Comparison of ENCODE assay signal across 9 mouse cellular contexts in the genomic region with DNA sequence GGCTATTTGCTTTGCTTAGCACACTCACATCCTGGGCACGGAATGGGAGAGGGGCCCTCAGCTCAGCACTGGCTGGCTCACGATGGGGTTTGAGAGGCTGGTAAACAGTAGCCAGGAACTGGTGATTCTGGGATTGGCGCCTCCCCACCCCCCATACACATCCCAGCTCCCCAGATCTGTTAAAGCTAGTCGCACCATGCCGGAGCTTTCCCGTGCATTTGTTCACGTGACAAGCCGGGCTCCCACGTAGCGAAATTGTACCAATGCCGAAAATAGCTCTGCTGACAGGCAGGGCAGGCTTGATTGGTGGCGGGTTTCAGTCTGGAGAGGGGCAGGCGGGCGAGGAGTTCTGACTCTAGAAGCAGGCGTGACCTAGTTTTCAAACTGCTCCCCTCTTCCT. TPM values are rescaled to one million over a fixed set of nuclear protein-coding genes. Genes with fewer than 3 reads are reported as not detected.
DNase-seq lines count a peak whose midpoint lies in the region; ATAC-seq lines count a peak whose summit lies in the region.
"Had no signal": no experiment of that assay in that cellular context is flagged by ENCODE, and none has a peak within 500 bp of the region (broad histone marks: within the 10 kb centered on the region; RNA-seq: fewer than 3 reads in every experiment).

No protein-coding gene starts in this region.

- H3K9ac ChIP-seq in kidney, embryonic 15.5 days, result no peak overlapping the region
- no peak overlapping the region for H3K9ac ChIP-seq in intestine, embryonic 15.5 days
- H3K9ac ChIP-seq in midbrain, embryonic 14.5 days (replicated peaks; ENCODE audit: low read length), result no peak overlapping the region
- H3K9ac ChIP-seq: midbrain, embryonic 12.5 days had no signal

- ATAC-seq in kidney, embryonic 15.5 days (replicated peaks; ENCODE audit: low FRiP score), result no peak
- peak; percentile 31; the same call in 1 of the 2 replicates for ATAC-seq in intestine, embryonic 15.5 days
- ATAC-seq in midbrain, embryonic 14.5 days (ENCODE audit: low FRiP score, low TSS enrichment), result no peak

- H3K36me3 ChIP-seq in kidney, embryonic 15.5 days, result no peaks in the 10 kb centered on the region
- H3K36me3 ChIP-seq in intestine, embryonic 15.5 days, result no peaks in the 10 kb centered on the region
- H3K36me3 ChIP-seq in midbrain, embryonic 14.5 days (ENCODE audit: control insufficient read depth, insufficient read depth, low read length), result no peaks in the 10 kb centered on the region
- H3K36me3 ChIP-seq: midbrain, embryonic 12.5 days had no signal

- no peak overlapping the region for H3K4me3 ChIP-seq in kidney, embryonic 15.5 days (replicated peaks)
- no peak overlapping the region for H3K4me3 ChIP-seq in intestine, embryonic 15.5 days (replicated peaks)
- no peak overlapping the region for H3K4me3 ChIP-seq in midbrain, embryonic 14.5 days (replicated peaks; ENCODE audit: low read depth, low read length)
- H3K4me3 ChIP-seq: midbrain, embryonic 12.5 days had no signal

- 0 out of 2 replicates have a peak overlapping the region, but pooled peaks have one; percentile 8 for H3K4me2 ChIP-seq in kidney, embryonic 15.5 days
- peak overlapping the region; percentile 40; the same call in 1 of the 2 replicates for H3K4me2 ChIP-seq in intestine, embryonic 15.5 days (replicated peaks)
- no peak overlapping the region for H3K4me2 ChIP-seq in midbrain, embryonic 14.5 days (ENCODE audit: low read length)
- H3K4me2 ChIP-seq: midbrain, embryonic 12.5 days had no signal

- H3K9me3 ChIP-seq in kidney, embryonic 15.5 days (replicated peaks), result no peaks in the 10 kb centered on the region
- no peaks in the 10 kb centered on the region for H3K9me3 ChIP-seq in intestine, embryonic 15.5 days
- H3K9me3 ChIP-seq in midbrain, embryonic 14.5 days (ENCODE audit: control insufficient read depth, low read length), result no peaks in the 10 kb centered on the region
- H3K9me3 ChIP-seq: midbrain, embryonic 12.5 days had no signal

- H3K27me3 ChIP-seq in kidney, embryonic 15.5 days, result no peaks in the 10 kb centered on the region
- H3K27me3 ChIP-seq in intestine, embryonic 15.5 days (replicated peaks), result no peaks in the 10 kb centered on the region
- no peaks in the 10 kb centered on the region for H3K27me3 ChIP-seq in midbrain, embryonic 14.5 days (ENCODE audit: control insufficient read depth, insufficient read depth, low read length)

- 77% methylated on average over 15 of the region's 15 CpGs for whole genome bisulfite sequencing in kidney, embryonic 15.5 days
- 69% methylated on average over 15 of the region's 15 CpGs for WGBS in intestine, embryonic 15.5 days
- WGBS in midbrain, embryonic 14.5 days, result 80% methylated on average over 15 of the region's 15 CpGs

- H3K4me1 ChIP-seq in kidney, embryonic 15.5 days, result peaks cover 32% of the 10 kb centered on the region
- H3K4me1 ChIP-seq in intestine, embryonic 15.5 days (replicated peaks), result peaks cover 8% of the 10 kb centered on the region; the same call in 1 of the 2 replicates
- H3K4me1 ChIP-seq in midbrain, embryonic 14.5 days (ENCODE audit: control insufficient read depth, insufficient read depth, low read length), result peaks cover 6% of the 10 kb centered on the region; the same call in 1 of the 2 replicates

- DNase-seq in kidney, adult 8-10 months, result no peak
- DNase-seq in cerebellum, postnatal 14 days, result peak; percentile 30 to 46
- DNase-seq in lung, postnatal 4 days, result peak; percentile 60 to 84
- DNase-seq in thymus, postnatal 36 days, result no peak
- no peak for DNase-seq in frontal cortex, postnatal 10 days (ENCODE audit: low spot score in 2 of 2)
- DNase-seq in midbrain, embryonic 14.5 days, result no peak

- H3K27ac ChIP-seq in kidney, embryonic 15.5 days, result no peak overlapping the region
- H3K27ac ChIP-seq in intestine, embryonic 15.5 days, result no peak overlapping the region
- no peak overlapping the region for H3K27ac ChIP-seq in midbrain, embryonic 14.5 days (replicated peaks; ENCODE audit: low read depth, low read length)
- H3K27ac ChIP-seq: midbrain, embryonic 12.5 days had no signal

RNA-seq across cellular contexts. Expression of gene Wwox, which starts 16.5 kb away (rescaled TPM):
- polyA plus RNA-seq in kidney, embryonic 15.5 days (2015; fragmentation: Nextera tagmentation; extraction: Ambion mirVana), result 15.9 and 16.0 TPM in 2 replicates
- polyA plus RNA-seq in intestine, embryonic 15.5 days (2015; fragmentation: Nextera tagmentation; extraction: Ambion mirVana), result 11.6 TPM in 2 replicates
- polyA plus RNA-seq in midbrain, embryonic 14.5 days (2014; fragmentation: Nextera tagmentation; extraction: Ambion mirVana), result 11.4 and 12.9 TPM in 2 replicates

RNA-seq across cellular contexts. Expression of gene Clec3a, which starts 38.1 kb away (rescaled TPM):
- not detected in 2 replicates for polyA plus RNA-seq in kidney, embryonic 15.5 days (2015; fragmentation: Nextera tagmentation; extraction: Ambion mirVana)
- polyA plus RNA-seq in intestine, embryonic 15.5 days (2015; fragmentation: Nextera tagmentation; extraction: Ambion mirVana), result not detected in 2 replicates
- not detected in 2 replicates for polyA plus RNA-seq in midbrain, embryonic 14.5 days (2014; fragmentation: Nextera tagmentation; extraction: Ambion mirVana)

Comparison
In these comparisons a context has a peak if more than half of its experiments do, and no peak if none do; other contexts are left out.
1. DNase-seq: peak in cerebellum, postnatal 14 days (2 of 2) and lung, postnatal 4 days (2 of 2); none in kidney, adult 8-10 months (0 of 2), thymus, postnatal 36 days (0 of 2), frontal cortex, postnatal 10 days (0 of 2) and midbrain, embryonic 14.5 days (single experiment).